Mouse (Mus musculus): ENCODE results near the gene Slc25a3. TPM values are rescaled to one million over a fixed set of nuclear protein-coding genes. Genes with fewer than 3 reads are reported as not detected.

The Slc25a3 gene
- polyA plus RNA-seq (2012; rRNA removed): 600 and 673 TPM in 2 replicates

GRCm38 (mm10) chr10:91123828-91124822 lies at the start of gene Slc25a3:
Slc25a3 (minus strand) TSS chr10:91124059.

GRCm38 (mm10) chr10:91082550-91083392 lies 41.1 kb downstream of the Slc25a3 start, which contains the start of the genes Apaf1 and Ikbip:
Apaf1 (minus strand) TSS chr10:91082770.
Ikbip (plus strand) TSS chr10:91082940.

Other genes with a start within 250 kb of the Slc25a3 start
- gene Apaf1, start 41.3 kb downstream of the Slc25a3 start, polyA plus RNA-seq (2012; rRNA removed): 6.6 and 8.7 TPM in 2 replicates
- gene Ikbip, start 41.1 kb downstream of the Slc25a3 start, polyA plus RNA-seq (2012; rRNA removed): 3.0 and 3.9 TPM in 2 replicates
- gene Tmpo, start 57.3 kb upstream of the Slc25a3 start, polyA plus RNA-seq (2012; rRNA removed): 39.1 and 53.3 TPM in 2 replicates

Data from colon, adult 2 months (tissue).